Mouse (Mus musculus) CD4-positive, CD25-positive, alpha-beta regulatory T cell, adult 2 months (primary cell): ENCODE data around the gene Slc25a30.
"Not testable (repeated sequence)": the region's sequence is repeated elsewhere in the genome, so short reads cannot be mapped to it uniquely, and the experiment has no call there.

Source experiments
- DNase-seq: peaks from one replicate; pipeline ENCODE4 v3.0.0-alpha.2; 2012; ENCODE audit warnings: low read depth, low spot score

The Slc25a30 gene

DNA sequence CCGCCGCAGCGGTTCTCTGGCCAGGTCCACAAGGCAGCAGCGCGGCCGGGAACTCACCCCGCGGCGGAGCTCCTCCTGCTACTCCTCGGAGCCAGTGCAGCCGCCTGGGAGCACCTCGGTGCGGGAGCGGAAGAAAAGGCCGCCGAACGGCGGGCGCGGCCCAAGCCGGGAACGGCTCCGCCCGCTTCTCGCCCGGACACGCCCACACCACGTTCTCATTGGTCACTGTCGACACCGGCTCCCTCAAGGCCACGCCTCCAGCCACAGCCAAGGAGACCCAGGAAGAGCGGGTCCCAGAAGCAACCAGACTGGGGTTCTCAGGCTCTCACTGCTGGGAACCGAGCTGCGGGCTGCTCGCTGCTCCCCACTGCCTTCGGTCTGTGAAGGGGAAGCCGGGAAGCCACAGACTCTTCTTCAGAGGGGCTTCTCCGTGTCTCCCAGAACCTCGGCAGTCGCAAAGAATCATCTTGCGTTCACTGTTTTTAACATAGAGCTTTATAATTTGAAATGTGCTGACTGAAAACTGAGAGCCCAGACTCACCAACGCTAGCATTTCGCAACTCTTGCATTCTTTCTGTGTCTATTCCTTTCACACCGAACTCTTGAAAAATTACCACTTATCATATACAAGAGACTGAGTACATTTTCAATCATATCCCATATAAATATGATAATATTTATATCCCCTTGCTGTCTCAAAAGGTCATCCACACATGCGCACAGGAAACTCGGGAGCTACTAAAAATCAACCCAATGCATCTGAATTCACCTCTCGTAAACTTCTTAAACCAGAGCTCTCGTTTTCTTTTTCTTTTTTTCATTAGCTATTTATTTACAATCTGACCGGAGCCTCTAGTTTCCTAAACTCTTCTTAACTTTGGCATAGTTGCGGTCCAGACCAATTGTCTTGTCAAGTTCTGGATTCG, at the start of gene Slc25a30:
TSS of gene Slc25a30 (minus strand) at position 170 of the 926 bp plus-strand sequence.
- peak; percentile 96 for DNase-seq

DNA sequence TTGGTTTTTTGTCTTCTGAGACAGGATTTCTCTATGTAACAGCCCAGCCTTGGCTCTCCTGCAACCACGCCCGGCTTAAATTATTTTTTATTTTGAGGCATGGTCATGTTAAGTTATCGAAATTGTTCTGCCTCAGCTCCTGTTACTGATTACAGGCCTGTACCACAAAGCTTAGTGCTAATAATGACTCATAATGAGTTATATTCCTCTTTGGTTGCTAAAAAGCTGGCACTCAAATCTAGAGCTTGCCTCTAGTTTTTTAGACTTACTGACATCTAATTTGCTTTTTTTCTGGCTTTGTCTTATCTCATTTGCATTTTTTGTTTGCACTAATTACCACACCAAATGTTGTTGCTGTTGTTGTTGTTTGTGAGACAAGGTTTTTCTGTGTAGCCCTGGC, 49.7 kb upstream of the Slc25a30 start:
- DNase-seq = no peak

DNA sequence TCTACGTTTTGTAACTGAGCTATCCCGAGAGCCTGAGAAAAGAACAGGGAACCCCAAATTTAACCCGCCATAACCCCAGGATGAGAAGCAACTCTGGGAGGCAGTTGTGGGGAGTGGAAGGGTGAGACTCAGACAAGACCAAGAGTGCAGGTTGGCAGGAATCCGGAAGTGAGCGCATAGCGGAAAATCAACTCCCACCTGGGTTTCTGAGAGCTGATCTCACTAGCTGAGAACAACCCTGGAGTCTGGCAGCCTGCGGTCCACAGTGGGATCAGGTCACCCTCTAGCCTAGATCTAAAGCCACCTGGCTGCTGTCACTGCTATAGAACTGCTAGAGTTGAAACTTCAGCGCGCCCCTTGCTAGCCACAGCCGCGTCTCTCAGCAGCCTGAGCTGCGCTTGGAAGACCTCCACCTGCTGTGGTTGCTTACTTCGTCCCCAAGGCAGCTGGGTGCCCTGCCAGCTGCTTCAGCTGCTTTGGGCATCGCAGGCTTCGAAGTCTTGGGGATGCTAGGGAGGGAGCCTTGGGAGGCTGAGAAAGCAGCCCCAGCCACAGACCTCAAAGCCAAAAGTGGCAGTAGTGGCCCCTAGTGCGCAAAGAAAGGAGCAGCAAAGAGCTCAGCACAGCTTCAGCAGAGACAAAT, 48.0 kb upstream of the Slc25a30 start:
- peak; percentile 86 for DNase-seq

DNA sequence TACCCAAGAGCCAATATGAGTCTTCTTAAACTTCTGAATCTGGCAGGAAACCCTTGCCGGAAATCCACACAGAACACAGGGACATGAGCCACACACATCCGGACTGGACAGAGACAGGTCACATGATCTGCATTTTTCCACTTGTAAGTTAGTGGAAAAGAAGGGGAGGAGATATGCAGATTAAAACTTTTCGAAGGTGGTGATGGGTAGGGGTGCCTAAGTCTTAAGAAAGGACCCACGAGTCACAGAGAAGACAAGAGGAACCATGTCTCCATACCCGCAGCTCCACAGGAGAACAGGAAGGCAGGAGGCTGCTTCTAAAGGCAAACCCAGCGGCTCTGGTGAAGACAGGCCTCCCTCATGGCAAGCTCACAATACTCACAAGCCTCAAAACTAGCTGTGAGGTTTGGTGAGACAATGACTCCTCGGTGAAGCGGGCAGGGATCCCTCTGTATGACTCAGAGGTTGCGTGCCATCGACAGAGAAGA, 47.5 kb upstream of the Slc25a30 start:
- DNase-seq = peak; percentile 87

DNA sequence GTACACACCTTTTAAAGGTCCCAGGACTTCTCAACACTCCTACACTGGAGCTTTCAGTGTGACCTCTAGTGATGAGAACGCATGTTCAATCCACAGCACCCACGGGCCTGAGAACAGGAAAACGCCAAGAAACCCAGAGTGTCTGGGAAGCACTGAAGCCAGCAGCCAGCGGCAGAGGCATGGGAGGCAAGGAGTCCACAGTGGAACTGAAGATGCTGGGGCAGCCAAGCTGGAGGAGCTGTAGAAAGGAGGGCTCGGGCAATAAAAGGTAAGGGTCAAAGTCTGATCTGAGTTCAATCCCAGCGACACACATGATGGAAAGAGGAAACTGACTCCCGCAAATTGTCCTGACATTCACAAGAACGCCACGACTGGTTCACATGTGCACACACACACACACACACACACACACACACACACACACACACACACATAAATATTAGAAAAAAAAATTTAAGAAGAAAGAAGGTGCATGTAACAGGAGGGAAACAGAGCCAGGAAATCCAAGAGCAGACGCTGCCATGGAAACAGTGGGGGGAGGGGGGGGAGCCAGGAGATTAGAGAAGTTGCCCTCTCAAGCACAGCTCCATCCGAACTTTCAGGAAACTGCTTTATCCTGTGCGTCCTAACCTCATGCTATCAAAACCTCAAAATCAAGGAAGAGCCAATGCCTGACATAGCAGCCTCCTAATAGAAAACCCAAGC, 46.9 kb upstream of the Slc25a30 start:
- peak; percentile 26 for DNase-seq

DNA sequence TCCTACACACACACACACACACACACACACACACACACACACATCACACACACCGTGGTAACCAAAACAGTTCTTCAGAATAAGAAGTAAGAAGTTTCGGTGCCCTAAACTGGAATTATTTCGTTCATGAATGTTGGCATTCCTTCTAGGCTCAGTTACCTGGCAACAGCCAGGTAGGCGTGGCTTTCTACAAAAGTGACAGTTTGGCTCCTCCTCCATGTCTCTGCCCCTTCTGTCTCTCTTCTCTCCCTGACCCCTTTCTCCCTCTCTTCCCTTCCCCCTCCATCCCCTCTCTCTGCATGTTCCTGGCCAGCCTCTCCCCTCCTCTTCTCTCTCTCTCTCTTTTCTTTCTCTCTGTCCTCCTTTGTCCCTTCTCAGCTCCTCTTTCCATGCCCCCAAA, 46.1 kb upstream of the Slc25a30 start:
- peak; percentile 23 for DNase-seq

DNA sequence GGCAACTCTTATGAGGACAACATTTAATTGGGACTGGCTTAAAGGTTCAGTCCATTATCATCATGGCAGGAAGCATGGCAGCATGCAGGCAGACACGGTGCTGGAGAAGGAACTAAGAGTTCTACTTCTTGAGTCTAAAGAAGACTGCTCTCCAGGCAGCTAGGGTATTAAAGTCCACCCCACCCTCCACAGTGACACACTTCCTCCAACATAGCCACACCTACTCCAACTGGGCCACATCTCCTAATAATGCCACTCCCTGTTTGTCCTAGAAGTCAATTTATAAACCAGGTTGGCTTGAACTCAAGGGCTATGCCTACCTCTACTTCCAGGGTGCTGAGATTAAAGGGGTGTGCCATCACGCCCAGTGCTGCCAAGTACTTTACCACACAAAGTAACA, 45.2 kb upstream of the Slc25a30 start:
- DNase-seq = no peak

DNA sequence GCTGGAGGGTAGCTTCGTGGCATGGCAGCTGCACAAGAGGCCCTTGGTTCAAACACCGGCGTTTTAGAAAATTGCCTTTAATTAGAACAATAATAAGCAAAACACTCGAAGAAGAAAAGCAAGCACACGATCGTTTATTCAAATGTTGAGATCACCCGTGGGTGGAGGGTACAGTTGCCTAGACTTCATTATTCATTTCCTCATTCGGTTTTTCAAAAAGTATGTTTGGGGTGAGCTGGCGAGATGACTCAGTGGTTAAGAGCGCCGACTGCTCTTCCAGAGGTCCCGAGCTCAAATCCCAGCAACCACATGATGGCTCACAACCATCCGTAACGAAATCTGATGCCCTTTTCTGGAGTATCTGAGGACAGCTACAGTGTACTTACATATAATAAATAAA, 43.0 kb upstream of the Slc25a30 start:
- not testable (repeated sequence) for DNase-seq

DNA sequence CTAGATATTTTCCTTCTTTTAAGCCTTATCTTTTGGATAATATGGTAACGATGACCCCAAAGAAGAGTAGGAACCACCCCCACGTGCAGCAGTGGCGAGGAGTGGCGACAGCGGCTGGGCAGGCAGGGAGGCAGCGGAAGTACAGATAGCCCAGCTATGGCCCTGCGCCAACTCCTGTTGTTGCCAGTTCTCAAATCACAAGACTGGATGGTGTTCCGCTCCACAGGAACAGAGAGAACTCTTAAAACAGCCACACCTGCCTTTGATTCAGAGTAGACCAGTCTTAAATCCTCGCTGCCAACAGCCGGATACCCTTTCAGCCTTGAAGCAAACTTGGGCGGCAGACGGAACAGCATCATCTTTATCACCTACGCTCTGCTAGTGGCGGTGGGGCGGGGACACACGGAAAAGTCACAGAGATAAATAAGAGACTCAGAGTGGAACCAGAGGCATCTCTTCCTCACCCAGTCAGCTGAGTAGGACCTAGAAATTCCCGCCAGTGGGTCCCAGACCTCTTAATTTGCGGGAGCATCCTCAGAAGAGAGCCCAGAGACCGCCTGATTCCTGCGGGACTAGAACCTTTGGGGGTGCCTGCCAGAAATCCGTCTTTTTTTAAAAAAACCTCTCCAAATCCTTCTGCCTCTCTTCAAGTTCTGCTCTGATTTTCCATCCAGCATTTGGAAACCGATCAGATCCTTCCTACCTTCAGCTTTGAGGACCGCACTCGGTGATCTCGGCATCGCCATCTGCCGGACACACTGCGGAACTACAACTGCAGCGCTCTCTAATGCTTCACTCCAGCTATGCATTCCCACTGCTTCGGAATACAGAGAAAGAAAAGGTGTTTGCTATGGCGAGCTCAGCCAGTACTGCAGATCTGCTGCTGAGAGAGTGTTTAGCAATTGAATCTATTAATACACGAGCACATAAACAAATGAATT, 42.3 kb upstream of the Slc25a30 start:
- DNase-seq = peak; percentile 88

DNA sequence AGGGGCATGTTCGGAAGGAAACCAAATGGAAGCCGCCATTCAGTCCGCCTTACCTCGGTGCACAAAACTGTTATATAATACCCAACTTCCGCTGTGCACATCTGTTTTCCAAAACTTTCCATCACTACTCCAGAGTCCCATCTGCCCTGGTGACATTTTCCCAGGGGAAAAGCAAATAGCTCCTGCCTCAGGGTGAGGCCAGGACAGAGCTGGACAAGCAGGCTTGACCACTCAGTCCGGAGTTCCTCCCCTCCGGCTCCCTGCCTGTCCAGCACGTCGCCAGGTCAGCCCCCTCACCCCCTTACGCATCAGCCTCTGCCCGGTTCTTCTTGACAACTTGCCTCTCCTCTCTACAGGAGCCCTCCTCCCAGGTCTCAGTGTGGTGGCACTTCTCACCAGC, 41.4 kb upstream of the Slc25a30 start:
- peak; percentile 45 for DNase-seq

DNA sequence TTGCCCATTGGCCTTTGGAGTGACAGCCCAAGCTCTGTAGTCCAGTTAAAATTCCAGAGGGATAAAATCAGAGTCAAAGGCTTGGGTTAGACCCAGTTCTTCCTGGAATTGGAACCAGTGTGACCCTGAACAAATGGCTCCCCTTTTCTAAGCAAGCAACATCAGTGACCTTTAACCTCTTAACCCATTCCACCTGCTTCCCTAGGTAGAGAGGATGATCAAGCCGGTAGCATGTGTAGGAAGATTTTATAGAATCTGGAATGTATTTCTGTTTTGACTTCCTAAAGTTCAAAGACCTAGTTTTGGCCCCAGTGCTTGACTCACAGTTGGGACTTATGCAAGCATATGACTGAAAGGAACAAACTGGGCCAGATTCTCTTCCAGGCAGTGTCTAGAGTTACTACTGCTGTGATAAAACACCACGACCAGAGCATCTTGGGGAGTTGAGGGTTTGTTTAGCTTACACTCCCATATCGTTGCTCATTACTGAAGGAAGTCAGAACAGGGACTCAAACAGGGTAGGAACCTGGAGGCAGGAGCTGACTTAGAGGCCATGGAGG, 40.1 kb upstream of the Slc25a30 start:
- DNase-seq = no peak

DNA sequence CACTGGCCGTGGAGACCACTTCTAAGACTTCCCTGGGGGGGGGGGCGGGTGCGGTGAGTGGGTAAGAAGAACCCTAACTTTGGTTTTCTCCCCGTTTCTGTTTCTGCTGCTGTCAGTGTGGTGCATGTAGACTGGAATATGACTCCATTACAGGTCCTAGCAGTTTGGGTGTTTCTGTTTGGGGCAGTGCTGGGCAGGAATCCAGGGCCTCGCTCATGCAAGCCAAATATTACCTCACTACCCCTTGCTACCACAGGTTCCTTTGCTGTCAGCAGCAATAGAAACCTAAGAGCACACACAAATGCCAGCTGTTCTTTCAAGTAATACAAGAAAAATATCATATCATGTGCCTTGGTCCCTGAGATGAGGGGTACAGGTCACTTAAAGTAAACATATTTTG, 33.2 kb upstream of the Slc25a30 start:
- no peak for DNase-seq

DNA sequence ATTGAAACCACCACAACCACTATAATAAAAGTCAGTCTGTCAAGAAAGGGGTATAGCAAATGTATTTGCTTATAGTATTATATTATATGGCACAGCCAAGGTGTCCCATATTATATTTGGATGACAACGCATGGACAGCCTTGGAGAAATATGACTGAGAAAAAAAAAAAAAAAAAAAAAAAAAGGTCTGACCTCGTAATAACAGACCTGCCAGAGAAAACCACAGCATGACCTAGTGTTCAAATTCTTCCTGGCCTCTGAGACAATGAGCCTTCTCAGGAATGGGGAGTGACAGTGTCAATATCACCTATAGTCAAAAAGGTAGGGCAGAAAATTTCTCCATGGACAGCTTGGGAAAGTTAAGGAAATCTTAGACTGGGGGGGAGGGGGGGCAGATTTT, 32.5 kb upstream of the Slc25a30 start:
- no peak for DNase-seq

DNA sequence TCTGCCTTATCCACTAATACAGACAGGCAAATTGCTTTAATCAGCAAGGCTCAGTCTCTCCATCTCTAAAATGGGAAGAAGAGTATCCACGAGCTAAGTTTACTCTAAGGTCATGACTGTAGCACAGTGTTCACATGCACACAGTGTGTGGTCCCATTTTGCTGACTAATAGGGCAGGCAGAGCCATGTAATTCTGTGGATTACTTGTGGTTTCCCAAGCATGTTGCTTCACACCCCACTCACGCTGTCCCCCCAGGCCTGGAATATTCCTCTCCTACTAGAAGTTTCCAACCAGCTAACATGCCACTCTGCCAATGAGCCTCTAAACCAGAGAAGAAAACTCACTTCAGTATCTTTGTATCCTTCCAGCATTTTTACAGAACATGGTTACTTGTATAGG, 31.7 kb upstream of the Slc25a30 start:
- DNase-seq = no peak

DNA sequence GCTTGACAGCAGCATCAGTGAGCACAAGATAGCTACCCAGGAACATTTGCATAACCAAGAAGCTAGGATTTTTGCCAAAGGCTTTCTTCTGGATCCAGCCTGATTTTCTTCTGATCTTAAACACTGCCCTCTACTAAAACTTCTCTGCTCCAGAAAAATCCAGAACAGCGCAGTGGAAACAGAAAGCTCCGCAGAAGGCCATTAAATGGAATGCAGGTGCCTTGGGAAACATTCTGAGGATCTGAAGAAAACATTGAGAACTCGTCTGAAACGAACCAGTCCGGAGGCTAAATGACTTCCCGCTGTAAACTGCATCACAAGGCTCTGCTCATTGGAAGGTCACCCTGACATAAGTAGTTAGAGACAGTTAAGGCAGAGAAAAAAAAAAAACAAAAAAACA, 23.1 kb upstream of the Slc25a30 start:
- DNase-seq = no peak

DNA sequence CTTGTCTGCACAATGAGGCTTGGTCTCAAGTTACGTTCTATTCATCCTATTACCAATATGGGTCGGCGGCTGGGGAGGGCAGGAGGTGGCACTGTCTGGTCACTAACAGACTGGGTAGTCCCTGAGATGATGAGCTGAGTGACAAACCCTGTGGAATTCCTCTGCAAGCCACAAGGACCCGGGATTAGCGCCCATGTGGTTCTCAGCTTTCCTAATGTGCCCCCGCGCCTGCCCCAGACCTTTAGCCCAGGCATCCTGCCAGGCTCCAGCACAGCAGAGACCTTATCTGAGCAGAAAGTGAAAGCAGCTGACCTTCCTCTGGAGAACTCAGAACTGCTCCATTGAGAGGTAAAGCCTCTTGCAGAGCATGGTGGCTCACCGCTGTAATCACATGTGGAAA, 21.0 kb upstream of the Slc25a30 start:
- no peak for DNase-seq

DNA sequence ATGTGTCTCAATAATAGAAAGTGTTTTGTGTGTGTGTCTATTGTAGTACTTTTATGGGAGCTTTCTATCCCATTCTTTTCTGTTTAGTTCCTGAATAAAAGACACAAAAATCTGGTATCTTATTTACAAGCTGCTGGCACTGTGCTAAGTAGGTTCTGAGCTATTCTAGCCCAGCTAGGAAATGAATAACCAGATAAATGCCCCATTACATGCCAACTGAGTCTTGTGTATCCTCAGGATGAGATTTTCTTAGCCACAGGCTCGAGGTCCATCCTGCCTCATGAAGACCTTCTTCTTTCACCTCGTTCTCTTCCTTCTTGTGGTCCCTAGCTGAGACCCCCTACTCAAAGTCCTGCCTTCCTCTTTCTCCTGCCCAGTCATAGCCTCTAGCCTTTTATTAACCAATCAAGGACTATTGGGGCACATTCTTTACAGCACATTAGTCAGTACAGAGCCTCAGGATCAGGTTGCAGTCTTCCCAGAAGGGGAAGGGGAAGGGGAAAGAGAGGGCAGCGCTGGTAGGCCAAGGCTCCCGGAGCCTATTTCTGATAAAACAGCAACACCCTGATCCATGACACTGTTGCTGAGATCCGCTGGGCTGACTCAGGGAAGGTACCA, 11.0 kb upstream of the Slc25a30 start:
- no peak for DNase-seq

DNA sequence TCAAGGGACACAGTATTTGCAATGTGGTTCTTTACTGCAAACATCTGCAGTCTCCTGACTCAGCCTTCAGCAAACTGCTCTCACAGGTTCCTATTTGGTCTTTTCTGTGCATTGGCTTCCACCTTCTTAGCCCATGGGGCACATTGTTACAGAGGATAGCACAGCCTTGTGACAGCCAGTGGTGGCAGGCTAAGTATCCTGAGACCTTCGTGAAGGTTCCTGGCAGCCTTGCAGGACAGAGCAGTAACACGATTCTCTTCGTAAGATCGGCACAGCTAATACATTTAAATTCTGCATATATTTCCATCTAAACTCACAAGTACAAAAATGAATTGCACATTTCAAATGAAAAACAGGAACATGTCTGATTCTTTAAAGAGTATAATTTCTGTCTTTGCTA, 9.1 kb upstream of the Slc25a30 start:
- no peak for DNase-seq

DNA sequence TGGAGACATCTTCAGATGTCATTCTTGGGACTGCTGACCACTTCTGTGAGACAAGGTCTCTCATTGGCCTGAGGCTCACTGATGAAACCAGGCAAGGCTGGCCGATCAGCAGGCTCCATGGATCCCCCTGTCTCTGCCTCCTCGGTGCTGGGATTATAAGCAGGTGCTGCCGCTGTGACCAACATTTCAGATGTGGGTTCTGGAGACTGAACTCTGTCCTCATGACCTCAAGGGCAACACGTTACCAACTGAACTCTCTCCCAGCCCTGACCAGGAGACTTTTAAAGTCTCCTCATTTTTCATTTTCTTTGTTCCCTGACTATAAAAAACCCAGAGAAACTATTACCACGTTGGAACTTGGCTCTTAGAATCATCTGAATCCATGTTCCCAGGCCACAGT, 7.9 kb upstream of the Slc25a30 start:
- DNase-seq = no peak

DNA sequence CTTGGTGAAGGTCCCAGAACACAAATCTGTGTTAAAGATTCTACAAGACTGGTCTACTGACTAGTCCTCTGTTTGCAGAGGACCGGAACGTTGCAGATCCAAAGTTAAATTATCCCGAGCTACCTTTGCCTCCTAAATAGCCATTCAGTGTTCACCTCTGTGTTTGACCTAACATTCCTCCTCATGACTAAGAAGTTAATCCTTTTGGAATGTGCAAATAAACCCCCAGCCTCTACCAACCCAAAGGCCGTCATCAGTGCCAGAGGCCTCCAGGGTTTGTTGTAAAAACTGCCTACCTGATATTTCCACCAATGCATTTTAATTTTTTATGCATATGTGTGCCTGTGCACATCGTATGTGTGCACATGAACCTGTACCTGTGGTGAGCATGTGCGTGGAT, 7.5 kb upstream of the Slc25a30 start:
- DNase-seq = no peak
